Mouse (Mus musculus) liver, embryonic 12.5 days (tissue): ENCODE data around the gene Tmem135. TPM values are rescaled to one million over a fixed set of nuclear protein-coding genes. Genes with fewer than 3 reads are reported as not detected.
A peak's percentile ranks its signal among the peaks of the same experiment; 100 is the strongest.
"Not testable (repeated sequence)": the region's sequence is repeated elsewhere in the genome, so short reads cannot be mapped to it uniquely, and the experiment has no call there.

Experiments used
- ATAC-seq: fragments of 200-750 bp; cut with Nextera tagmentation; 2 replicates; pipeline ENCODE4 v1.8.0; 2017; ENCODE audit warnings: moderate number of reproducible peaks, mild to moderate bottlenecking, moderate library complexity
- H3K27ac ChIP-seq: fragments of 300-500 bp; sonication (generic); 2 replicates; pipeline ENCODE4 v1.5.1; 2016; ENCODE audit warnings: mild to moderate bottlenecking
- H3K27me3 ChIP-seq: fragments of 300-500 bp; sonication (generic); replicated peaks from 2 replicates; pipeline ENCODE4 v1.6.1; 2016; ENCODE audit warnings: mild to moderate bottlenecking, moderate library complexity
- H3K36me3 ChIP-seq: fragments of 300-500 bp; sonication (generic); 2 replicates; pipeline ENCODE4 v1.6.1; 2016; ENCODE audit warnings: mild to moderate bottlenecking, moderate library complexity
- H3K4me1 ChIP-seq: fragments of 300-500 bp; sonication (generic); 2 replicates; pipeline ENCODE4 v1.6.1; 2016
- H3K4me2 ChIP-seq: fragments of 300-500 bp; sonication (generic); 2 replicates; pipeline ENCODE4 v1.6.1; 2016; ENCODE audit warnings: mild to moderate bottlenecking, moderate library complexity
- H3K4me3 ChIP-seq: fragments of 300-500 bp; sonication (generic); 2 replicates; pipeline ENCODE4 v1.5.1; 2016; ENCODE audit warnings: mild to moderate bottlenecking, moderate library complexity
- H3K9ac ChIP-seq: fragments of 300-500 bp; sonication (generic); 2 replicates; pipeline ENCODE4 v1.6.1; 2016; ENCODE audit warnings: mild to moderate bottlenecking, moderate library complexity
- H3K9me3 ChIP-seq: fragments of 300-500 bp; sonication (generic); replicated peaks from 2 replicates; pipeline ENCODE4 v1.6.1; 2016; ENCODE audit warnings: mild to moderate bottlenecking, moderate library complexity
- WGBS: fragments of 180-500 bp; shearing (Covaris S2); methylation state at CpG from one replicate; pipeline ENCODE4 v1.1.7; 2016; ENCODE audit not compliant: insufficient replicate concordance; 5-methylcytosine and 5-hydroxymethylcytosine counted together
- polyA plus RNA-seq: library from polyadenylated mRNA; unstranded; fragments of >200 nt; fragmentation: Nextera tagmentation; extraction: Ambion mirVana; gene quantifications from 2 replicates; pipeline ENCODE4 v1.2.1, GENCODE M21; 2016

Tmem135 gene
- polyA plus RNA-seq, 1 experiment from 2014 or later = 16.0 TPM

DNA sequence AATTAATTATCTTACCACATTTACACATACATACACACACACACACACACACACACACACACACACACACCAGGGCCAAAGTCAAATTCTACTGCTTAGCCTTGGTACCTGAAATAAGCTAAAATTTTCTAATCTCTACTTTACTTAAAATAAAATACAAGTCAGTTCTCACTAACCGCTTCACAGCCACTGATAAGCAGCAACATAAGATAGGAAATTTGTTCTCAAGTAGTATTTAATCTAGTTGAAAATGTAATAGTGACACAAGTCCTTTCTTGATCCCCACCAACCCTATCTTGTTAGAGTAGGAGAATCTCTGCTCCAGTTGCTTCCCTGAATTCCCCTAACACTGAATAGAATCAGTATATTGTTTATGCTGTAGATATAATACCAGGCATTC lies 67.6 kb downstream of the Tmem135 start:
- no peak overlapping the region for H3K27ac ChIP-seq
- H3K36me3 ChIP-seq = no peaks in the 10 kb centered on the region
- WGBS = 35% methylated on average over 1 of the region's 1 CpGs
- H3K4me1 ChIP-seq = peaks cover 34% of the 10 kb centered on the region
- H3K4me3 ChIP-seq = no peak overlapping the region
- no peaks in the 10 kb centered on the region for H3K27me3 ChIP-seq
- H3K4me2 ChIP-seq = no peak overlapping the region
- ATAC-seq = no peak
- H3K9me3 ChIP-seq = no peaks in the 10 kb centered on the region
- H3K9ac ChIP-seq = no peak overlapping the region

DNA sequence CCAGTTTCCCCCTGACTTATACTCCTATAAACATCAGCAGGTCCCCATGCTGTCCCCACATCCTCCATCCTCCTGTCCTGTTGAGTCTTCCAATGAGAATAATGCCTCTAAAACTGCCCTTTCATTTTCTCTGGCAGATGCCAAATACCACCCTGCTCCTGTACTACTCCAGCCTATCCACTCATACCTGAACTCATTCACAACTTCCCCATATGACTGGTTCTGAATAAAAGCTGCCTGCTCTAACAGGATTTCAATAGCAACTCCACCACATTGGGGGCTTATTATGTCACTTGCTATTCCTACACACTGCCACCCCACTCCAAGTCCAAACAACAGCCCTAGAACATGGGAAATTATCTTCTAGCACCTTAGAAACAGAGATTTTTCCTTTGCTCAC lies 68.7 kb downstream of the Tmem135 start:
- ATAC-seq = no peak
- Histone ChIP-seq H3K4me3 (no peak overlapping the region), H3K4me2 (no peak overlapping the region), H3K9me3 (no peaks in the 10 kb centered on the region), H3K9ac (no peak overlapping the region), H3K36me3 (no peaks in the 10 kb centered on the region), H3K4me1 (peaks cover 34% of the 10 kb centered on the region), H3K27ac (no peak overlapping the region), H3K27me3 (no peaks in the 10 kb centered on the region)

- Histone ChIP-seq H3K27me3 (no peaks in the 10 kb centered on the region), H3K4me2 (no peak overlapping the region), H3K4me3 (no peak overlapping the region), H3K4me1 (peaks cover 17% of the 10 kb centered on the region), H3K9me3 (no peaks in the 10 kb centered on the region), H3K36me3 (no peaks in the 10 kb centered on the region), H3K9ac (no peak overlapping the region), H3K27ac (no peak overlapping the region)
- ATAC-seq = no peak
- 68% methylated on average over 1 of the region's 1 CpGs for WGBS
Measured at GRCm38 (mm10) chr7:89329896-89330295, 74.1 kb downstream of the Tmem135 start.

GRCm38 (mm10) chr7:89327731-89328130 lies 76.3 kb downstream of the Tmem135 start:
- 72% methylated on average over 5 of the region's 5 CpGs for WGBS
- no peak for ATAC-seq
- H3K27me3 ChIP-seq = no peaks in the 10 kb centered on the region
- no peak overlapping the region for H3K27ac ChIP-seq
- H3K4me2 ChIP-seq = no peak overlapping the region
- no peaks in the 10 kb centered on the region for H3K36me3 ChIP-seq
- no peak overlapping the region for H3K9ac ChIP-seq
- H3K9me3 ChIP-seq = no peaks in the 10 kb centered on the region
- H3K4me3 ChIP-seq = no peak overlapping the region
- H3K4me1 ChIP-seq = peaks cover 17% of the 10 kb centered on the region

DNA sequence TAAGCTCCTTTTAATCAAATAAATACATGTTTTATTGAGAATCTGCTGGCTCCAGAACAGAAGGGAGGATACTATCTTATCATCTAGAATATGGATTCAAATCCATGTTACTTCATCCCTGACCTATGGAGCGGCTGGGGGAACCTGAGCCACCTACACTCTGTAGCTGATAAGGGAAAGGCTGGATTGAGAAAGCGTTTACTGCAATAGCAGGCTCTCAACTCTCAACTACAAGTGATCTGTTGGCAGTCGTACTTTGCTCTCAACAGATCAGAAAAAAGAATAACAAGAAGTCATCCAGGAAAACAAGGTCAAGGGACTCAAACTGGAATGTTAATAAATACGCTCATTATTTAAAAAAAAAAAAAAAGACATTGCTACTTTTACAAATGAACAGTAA lies 77.3 kb downstream of the Tmem135 start:
- H3K27me3 ChIP-seq = no peaks in the 10 kb centered on the region
- no peaks in the 10 kb centered on the region; the same call in 1 of the 2 replicates for H3K36me3 ChIP-seq
- WGBS = 31% methylated on average over 4 of the region's 4 CpGs
- no peaks in the 10 kb centered on the region for H3K9me3 ChIP-seq
- ATAC-seq = 0 out of 2 replicates have a peak, but pooled peaks have one; percentile 42
- H3K4me2 ChIP-seq = peak overlapping the region; percentile 6; the same call in 1 of the 2 replicates
- no peak overlapping the region for H3K27ac ChIP-seq
- H3K4me1 ChIP-seq = peaks cover 17% of the 10 kb centered on the region
- no peak overlapping the region for H3K9ac ChIP-seq
- H3K4me3 ChIP-seq = no peak overlapping the region

DNA sequence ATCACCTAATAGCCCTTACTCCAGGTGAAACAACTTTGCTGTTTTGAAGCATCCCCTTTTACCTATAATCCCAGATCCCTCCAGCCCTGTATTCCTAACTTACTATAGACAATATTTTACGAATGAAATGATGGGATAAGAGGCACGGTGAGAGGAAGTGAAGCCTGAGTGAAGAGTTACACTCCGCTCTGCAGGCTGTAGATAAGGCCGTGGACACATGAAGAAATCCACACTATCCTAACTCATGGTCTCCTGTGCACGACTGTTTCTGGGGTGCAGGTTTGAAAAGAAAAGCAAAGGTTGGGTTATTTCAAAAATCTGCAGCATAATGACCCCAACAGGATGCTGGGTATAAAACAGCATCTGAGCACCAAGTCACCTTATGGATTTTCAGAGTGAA lies 77.8 kb downstream of the Tmem135 start:
- Histone ChIP-seq H3K4me3 (no peak overlapping the region), H3K36me3 (no peaks in the 10 kb centered on the region; the same call in 1 of the 2 replicates), H3K27me3 (no peaks in the 10 kb centered on the region), H3K9me3 (no peaks in the 10 kb centered on the region), H3K4me1 (peaks cover 17% of the 10 kb centered on the region), H3K4me2 (peak overlapping the region; percentile 44), H3K9ac (no peak overlapping the region), H3K27ac (no peak overlapping the region)
- peak; percentile 69 for ATAC-seq
- WGBS = 12% methylated on average over 5 of the region's 5 CpGs

- not testable (repeated sequence) for ATAC-seq, H3K27me3 ChIP-seq, H3K36me3 ChIP-seq, H3K27ac ChIP-seq, H3K4me3 ChIP-seq, H3K9ac ChIP-seq, H3K4me2 ChIP-seq, H3K9me3 ChIP-seq
- WGBS = 69% methylated on average over 4 of the region's 4 CpGs
- H3K4me1 ChIP-seq = peaks cover 17% of the 10 kb centered on the region
Measured at GRCm38 (mm10) chr7:89322741-89323140, 81.3 kb downstream of the Tmem135 start.

DNA sequence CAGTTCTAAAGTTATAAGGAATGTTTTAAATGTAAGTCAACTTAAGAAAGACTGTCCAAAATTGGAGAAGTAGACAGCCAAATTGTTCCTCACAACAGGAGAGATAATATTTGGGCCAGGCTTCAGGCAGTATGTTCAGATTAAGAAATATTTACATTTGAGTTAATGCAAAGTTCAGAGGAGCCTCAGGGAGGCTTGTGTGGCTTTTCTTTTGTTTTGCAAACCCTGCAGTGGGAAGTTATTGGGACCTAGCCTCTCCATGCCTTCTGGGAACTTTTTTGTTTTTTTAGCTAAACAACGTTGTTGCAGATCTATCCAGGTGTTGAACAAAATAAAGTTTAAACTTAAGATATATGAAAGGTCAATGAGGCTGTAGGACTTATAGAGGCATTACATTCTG lies 84.7 kb downstream of the Tmem135 start:
- no peak overlapping the region for H3K4me3 ChIP-seq
- H3K27me3 ChIP-seq = no peaks in the 10 kb centered on the region
- no peak overlapping the region for H3K4me2 ChIP-seq
- 50% methylated on average over 1 of the region's 1 CpGs for WGBS
- no peak overlapping the region for H3K27ac ChIP-seq
- H3K4me1 ChIP-seq = no peaks in the 10 kb centered on the region
- no peaks in the 10 kb centered on the region for H3K9me3 ChIP-seq
- no peak for ATAC-seq
- no peak overlapping the region for H3K9ac ChIP-seq
- H3K36me3 ChIP-seq = no peaks in the 10 kb centered on the region; the same call in 1 of the 2 replicates

DNA sequence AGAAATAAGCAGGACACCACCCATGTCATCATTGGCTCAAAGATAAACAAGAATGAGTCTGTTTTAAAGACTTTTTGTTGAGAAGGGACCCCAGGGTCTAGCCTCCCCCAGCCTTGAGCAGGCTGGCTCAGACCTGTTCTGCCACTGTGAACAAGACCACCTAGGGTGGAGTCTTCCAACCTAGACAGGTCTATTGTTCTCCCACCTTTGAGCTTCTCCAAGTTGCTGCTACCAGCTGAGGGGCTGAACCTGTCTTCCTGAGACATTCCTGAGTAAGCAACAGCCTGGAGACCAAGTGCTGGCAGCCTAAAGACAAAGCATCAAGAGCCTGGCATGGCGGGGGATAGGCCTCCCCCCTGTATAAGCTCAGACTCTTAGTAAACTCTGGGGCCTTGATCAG lies 86.9 kb downstream of the Tmem135 start:
- H3K9ac ChIP-seq, H3K36me3 ChIP-seq, ATAC-seq, H3K27me3 ChIP-seq, H3K27ac ChIP-seq, H3K4me2 ChIP-seq, H3K9me3 ChIP-seq, H3K4me3 ChIP-seq, H3K4me1 ChIP-seq: not testable (repeated sequence)
- WGBS = 71% methylated on average over 1 of the region's 1 CpGs

DNA sequence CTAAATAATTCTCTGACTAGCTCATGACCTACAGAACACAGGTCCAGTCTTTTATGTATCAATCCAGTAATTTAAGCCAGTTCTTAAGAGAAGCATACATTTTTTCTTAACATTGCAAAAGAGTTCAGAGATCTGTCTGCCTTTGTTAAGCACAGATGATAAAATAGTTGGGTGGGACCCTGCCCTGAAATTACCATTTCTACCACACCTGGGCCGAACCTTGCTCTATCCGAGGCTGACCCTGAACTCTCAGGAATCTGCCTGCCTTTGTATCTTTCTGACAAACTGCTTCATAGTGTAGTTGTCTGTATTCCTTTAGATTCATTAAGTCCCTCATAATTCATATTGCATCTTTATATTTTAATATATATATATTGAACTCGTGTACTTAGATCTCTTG lies 87.9 kb downstream of the Tmem135 start:
- Histone ChIP-seq H3K36me3 (peaks cover 11% of the 10 kb centered on the region; the same call in 1 of the 2 replicates), H3K27me3 (no peaks in the 10 kb centered on the region), H3K9me3 (no peaks in the 10 kb centered on the region; the same call in 1 of the 2 replicates), H3K4me3 (no peak overlapping the region), H3K27ac (no peak overlapping the region), H3K4me1 (no peaks in the 10 kb centered on the region), H3K9ac (no peak overlapping the region), H3K4me2 (no peak overlapping the region)
- 83% methylated on average over 3 of the region's 3 CpGs for WGBS
- ATAC-seq = no peak

DNA sequence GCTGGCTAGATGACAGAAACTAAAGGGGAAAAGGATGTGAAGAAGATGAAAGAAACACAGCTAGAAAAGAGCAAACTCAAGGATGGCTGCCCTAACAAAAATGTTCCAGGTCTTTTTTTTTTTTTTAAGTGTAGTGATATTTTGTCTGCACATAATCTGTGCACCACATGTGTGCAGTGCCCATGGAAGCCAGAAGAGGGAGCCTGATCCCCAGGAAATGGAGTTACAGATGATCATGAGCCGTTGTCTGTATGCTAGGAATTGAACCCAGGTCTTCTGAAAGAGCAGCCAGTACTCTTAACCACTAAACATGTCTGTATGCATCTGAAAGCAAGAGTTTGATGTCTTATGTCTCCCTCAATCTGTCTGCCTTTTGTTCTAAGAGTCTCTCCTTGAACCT lies 92.5 kb downstream of the Tmem135 start:
- peaks cover 11% of the 10 kb centered on the region; the same call in 1 of the 2 replicates for H3K36me3 ChIP-seq
- H3K9me3 ChIP-seq = no peaks in the 10 kb centered on the region; the same call in 1 of the 2 replicates

GRCm38 (mm10) chr7:89308926-89309325 lies 95.1 kb downstream of the Tmem135 start:
- ATAC-seq = no peak
- H3K27ac ChIP-seq = no peak overlapping the region
- H3K4me2 ChIP-seq = no peak overlapping the region
- H3K27me3 ChIP-seq = no peaks in the 10 kb centered on the region
- peaks cover 14% of the 10 kb centered on the region; the same call in 1 of the 2 replicates for H3K36me3 ChIP-seq
- no peak overlapping the region for H3K4me3 ChIP-seq
- H3K9ac ChIP-seq = no peak overlapping the region
- H3K4me1 ChIP-seq = peaks cover 10% of the 10 kb centered on the region; the same call in 1 of the 2 replicates
- WGBS = 52% methylated on average over 3 of the region's 3 CpGs
- no peaks in the 10 kb centered on the region; the same call in 1 of the 2 replicates for H3K9me3 ChIP-seq

More for the DNA sequence above, 92.5 kb downstream of the Tmem135 start:
- Histone ChIP-seq H3K4me3 (no peak overlapping the region), H3K27me3 (no peaks in the 10 kb centered on the region), H3K9ac (no peak overlapping the region), H3K27ac (no peak overlapping the region), H3K4me2 (no peak overlapping the region), H3K4me1 (peaks cover 10% of the 10 kb centered on the region; the same call in 1 of the 2 replicates)
- no peak for ATAC-seq
- WGBS = 84% methylated on average over 1 of the region's 1 CpGs

DNA sequence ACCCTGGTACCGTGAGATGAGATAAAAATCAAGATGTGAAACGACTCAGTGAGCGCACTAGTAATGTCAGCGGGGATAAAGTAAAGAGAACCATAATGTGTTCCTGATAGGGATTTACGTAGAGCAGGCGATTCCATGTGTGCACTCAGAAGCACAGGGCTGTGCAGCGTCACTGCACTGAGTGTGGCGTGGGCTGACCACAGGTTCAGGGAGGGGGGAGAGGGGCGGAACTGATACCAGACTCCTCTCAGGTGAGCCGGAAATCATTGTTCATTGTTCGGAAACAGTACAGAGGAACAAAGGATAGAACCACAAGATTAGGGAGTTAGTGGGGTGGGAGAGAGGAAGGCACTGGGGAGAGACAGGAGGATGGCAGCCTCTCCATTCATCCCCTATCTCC lies 95.8 kb downstream of the Tmem135 start:
- Histone ChIP-seq H3K27me3 (no peaks in the 10 kb centered on the region), H3K4me3 (no peak overlapping the region), H3K36me3 (peaks cover 15% of the 10 kb centered on the region; the same call in 1 of the 2 replicates), H3K27ac (no peak overlapping the region), H3K4me1 (peaks cover 10% of the 10 kb centered on the region; the same call in 1 of the 2 replicates), H3K4me2 (no peak overlapping the region), H3K9me3 (no peaks in the 10 kb centered on the region; the same call in 1 of the 2 replicates), H3K9ac (no peak overlapping the region)
- no peak for ATAC-seq
- WGBS = 57% methylated on average over 11 of the region's 11 CpGs
